Mouse (Mus musculus): ENCODE results near the gene Dcaf6.

DNA sequence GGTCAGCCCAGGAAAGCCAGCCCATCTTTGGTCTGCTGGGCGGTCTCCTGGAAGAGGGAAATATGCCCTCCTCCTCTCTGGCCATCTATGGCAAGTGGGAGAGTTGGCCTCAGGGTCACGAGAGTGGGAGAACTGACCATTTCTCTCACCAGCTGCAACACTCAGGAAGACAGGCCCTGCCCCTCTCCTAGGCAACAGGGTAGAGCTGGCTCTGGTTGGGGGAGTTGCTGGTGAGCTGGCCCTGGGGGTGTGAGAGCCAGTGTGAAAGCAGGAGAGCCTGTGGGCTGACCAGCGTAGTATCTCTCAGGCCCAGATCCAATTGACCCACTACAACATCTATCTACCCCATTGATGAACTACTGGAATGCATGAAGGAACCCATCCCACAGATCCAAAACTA is 18.6 kb downstream of the Dcaf6 start:
- TF ChIP-seq POLR2A (IDR thresholded peaks at IDR 0.05; ENCODE audit: borderline replicate concordance, extremely low read depth, low read depth, low read length) (no peak), CTCF (IDR thresholded peaks at IDR 0.05; ENCODE audit: insufficient read depth, low read length) (no peak)
